Mouse (Mus musculus): ENCODE data around the gene Tbx10.

DNA sequence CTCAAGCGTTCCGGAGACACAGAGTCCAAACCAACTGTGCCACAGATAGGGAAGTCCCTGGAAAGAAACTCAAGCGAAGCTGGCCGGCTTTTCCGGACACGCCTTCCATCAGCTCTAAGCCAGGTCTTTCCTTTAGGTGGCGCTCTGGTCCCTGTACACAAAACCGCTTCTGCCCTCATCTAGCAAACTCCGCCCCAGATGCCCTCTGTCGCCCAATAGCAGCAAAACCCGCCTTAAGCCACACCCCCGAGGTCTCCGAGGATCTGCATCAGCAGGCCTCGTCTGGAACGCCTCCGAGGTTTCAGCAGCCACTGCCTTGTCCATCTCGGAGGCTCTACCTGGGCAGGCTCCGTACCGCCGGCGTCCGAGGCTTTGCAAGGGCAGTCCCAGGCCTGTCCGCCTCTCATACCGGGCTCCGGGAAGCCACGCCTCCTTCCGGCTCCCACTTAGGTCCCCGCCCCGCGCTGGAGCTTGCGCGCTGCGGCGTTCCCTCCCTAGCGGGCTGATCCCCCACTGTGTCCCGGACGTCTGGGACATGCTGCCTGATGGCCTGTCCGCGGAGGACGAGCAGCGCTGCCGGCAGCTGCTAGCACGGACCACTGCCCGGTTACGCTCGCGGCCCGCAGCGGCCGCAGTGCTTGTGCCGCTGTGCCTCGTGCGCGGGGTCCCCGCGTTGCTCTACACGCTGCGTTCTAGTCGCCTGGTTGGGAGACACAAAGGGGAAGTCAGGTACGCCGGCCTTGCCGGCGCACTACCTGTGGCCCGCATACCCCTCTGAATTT lies 7.8 kb downstream of the Tbx10 start, which contains the start of the genes Nudt8 and Gm49405:
- TF ChIP-seq CTCF (IDR thresholded peaks at IDR 0.05; ENCODE audit: extremely low read depth, insufficient read depth, low read length) (peak; percentile 75), POLR2A (IDR thresholded peaks at IDR 0.05; ENCODE audit: extremely low read depth, insufficient read depth, low read length) (peak; percentile 75; the same call in 1 of the 2 replicates)
